Mouse (Mus musculus): ENCODE results near the gene Arg1.

Gene Arg1

GRCm38 (mm10) chr10:24926962-24927720 lies at the start of gene Arg1:
Gene Arg1, minus strand, starts transcription at chr10:24927484.
- no peak for DNase-seq (ENCODE audit: extremely low read depth, low read depth, low spot score)

- no peak for DNase-seq (ENCODE audit: extremely low read depth, low read depth, low spot score)
Measured at GRCm38 (mm10) chr10:24973845-24974514, 46.7 kb upstream of the Arg1 start.

DNA sequence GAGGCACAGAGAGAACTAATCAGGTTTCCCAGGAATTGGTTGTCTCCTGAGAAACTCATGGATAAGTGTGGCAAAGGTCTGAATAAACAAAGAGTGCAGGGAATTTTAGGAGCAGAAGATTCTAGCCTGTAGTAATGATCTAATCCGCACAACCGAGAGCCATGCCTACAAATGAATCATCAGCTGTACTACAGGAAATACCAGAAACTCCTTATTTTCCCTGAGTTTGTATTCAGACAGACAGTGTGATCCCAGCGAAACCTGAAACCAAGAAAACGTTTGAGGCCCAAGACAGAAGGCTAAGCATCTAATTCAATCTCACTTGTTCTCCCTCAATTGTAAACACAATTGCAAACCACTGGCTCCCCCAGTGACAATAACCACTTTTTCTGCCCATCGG lies 46.1 kb upstream of the Arg1 start:
- DNase-seq (ENCODE audit: extremely low read depth, low read depth, low spot score): no peak

- DNase-seq (ENCODE audit: extremely low read depth, low read depth, low spot score): no peak
Measured at GRCm38 (mm10) chr10:24972923-24973322, 45.6 kb upstream of the Arg1 start.

DNA sequence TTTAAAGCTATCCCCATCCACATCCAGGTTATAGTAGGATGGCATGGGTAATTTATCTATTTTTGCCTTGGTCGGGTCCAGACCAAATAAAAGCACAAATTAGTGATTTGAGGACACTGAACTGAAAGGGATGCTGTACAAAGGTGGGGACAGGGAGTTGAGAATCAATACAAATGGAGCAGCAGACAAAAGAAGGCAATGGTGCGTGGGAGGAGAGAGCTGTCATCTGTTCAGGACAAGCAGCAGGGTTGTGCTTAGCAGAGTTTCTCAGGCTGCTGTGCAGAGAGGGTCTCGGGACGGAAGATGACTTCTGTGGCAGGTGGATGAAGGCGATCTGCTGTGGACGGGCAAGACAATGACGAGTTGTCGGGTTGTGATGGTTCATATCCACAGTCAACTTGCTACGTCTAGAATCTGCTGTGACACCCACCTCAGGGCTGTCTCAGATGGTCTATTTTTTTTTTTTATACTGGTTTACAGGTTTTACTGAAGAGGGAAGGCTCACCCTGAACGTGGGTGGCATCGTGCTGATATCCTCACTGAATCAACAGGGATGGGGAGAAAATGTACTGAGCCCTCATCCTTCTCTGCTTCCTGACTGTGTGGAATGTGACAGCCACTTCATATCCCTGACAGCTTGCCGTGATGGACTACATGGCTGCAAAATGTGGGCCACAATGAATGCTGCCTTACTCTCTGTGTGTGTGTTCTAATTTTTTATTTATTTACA lies 38.7 kb upstream of the Arg1 start:
- DNase-seq (ENCODE audit: extremely low read depth, low read depth, low spot score): no peak

DNA sequence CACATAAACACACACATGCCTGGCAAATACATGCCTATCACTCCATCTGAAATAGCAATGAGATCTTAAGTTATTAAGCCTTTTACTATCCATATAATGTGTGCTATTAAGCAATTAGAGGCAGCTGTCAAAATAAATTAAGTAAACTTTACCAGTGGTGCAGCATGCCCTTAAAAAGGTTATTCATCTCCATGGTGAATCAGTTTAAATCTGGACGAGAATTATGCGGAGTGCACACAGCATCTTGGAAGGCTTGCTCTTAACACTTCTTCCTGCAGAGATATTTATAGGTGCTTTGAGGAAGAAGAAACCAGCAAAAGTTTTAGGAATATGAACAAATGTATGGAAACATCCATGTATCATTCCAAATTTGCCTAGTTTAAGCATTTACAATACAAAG lies 34.6 kb upstream of the Arg1 start:
- no peak for DNase-seq (ENCODE audit: extremely low read depth, low read depth, low spot score)

GRCm38 (mm10) chr10:24961112-24961511 lies 33.8 kb upstream of the Arg1 start:
- DNase-seq (ENCODE audit: extremely low read depth, low read depth, low spot score): no peak

GRCm38 (mm10) chr10:24959043-24959916 lies 32.0 kb upstream of the Arg1 start:
- DNase-seq (ENCODE audit: extremely low read depth, low read depth, low spot score): no peak

DNA sequence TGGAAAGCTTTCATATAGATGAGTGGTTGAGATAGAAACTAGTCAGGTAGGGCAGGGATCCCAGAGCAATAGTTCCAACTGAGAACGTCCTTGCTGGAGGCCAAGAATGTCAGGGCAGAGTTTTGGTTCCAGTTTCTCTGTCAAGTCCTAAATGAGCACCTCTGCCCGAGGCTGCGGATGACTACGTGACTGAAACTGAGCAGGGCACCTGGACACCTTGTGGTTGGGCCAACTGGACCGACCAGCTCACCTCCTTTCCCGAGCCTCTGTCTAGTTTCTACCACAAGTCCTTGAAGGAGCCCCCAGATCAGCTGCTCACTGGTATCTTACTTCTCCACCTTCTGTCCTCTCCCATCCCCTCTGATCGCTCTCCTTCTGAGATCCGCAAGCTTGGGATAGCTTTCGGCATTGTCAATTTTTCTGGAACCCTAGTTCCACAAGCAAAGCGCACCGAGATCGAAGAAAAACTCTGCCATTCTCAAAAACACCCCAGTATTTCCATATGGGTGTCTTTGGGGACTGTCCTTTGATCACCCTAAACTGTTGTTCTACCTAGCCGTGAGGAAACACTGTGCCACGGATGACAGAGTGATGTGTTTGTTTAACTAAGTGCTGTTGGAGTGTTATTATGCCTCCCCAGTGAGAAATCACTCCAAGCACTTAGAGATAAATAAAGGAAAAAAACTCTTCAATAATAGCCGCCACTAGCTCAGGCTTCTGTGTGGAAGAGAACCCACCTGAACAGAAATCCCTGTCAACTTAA lies 31.2 kb upstream of the Arg1 start:
- peak; percentile 85 for DNase-seq (ENCODE audit: extremely low read depth, low read depth, low spot score)

DNA sequence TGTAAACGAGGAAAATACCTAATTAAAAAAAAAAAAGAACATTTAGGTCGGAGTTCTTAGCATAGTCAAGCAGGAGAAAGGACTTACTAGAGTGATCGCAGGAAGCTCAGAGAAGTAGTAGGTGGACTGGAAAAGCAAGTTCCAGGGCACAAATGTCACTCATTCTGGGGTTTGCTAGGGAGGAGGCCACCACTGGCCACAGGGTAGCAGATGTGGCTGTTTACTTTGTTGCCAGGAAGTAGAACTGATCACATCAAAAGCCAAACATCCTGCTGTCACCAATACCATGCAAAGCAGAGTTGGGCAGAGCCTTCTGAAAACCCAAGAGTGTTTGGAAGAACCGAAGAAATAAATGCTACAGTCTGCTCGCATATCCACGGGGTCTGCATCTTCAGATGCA lies 26.6 kb upstream of the Arg1 start:
- DNase-seq (ENCODE audit: extremely low read depth, low read depth, low spot score): no peak

GRCm38 (mm10) chr10:24952549-24952948 lies 25.3 kb upstream of the Arg1 start:
- no peak for DNase-seq (ENCODE audit: extremely low read depth, low read depth, low spot score)

DNA sequence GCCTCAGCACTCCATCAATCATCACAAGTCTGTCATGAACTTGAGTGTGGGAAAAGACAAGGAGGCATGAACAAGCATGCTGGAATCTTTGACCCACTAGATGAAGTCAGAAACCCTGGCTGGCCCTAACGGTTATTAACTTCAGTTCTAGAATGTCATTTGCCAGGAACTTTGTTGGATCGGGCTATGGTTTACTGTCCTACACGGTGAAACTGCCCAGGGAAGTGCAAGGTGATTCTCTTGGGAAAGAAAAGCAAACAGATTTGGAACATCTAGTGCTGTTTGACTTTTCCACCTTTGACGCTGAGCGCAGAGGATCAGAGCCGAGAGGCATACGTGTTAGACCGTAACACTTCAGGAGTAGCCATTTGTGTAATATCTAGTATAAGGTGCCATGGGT lies 24.3 kb upstream of the Arg1 start:
- peak; percentile 88 for DNase-seq (ENCODE audit: extremely low read depth, low read depth, low spot score)

- DNase-seq (ENCODE audit: extremely low read depth, low read depth, low spot score): no peak
Measured at GRCm38 (mm10) chr10:24950223-24950622, 22.9 kb upstream of the Arg1 start.

GRCm38 (mm10) chr10:24948278-24948677 lies 21.0 kb upstream of the Arg1 start:
- DNase-seq (ENCODE audit: extremely low read depth, low read depth, low spot score): no peak

GRCm38 (mm10) chr10:24947871-24948270 lies 20.6 kb upstream of the Arg1 start:
- DNase-seq (ENCODE audit: extremely low read depth, low read depth, low spot score): no peak

- no peak for DNase-seq (ENCODE audit: extremely low read depth, low read depth, low spot score)
Measured at GRCm38 (mm10) chr10:24930143-24930542, 2.9 kb upstream of the Arg1 start.

- DNase-seq (ENCODE audit: extremely low read depth, low read depth, low spot score): no peak
Measured at GRCm38 (mm10) chr10:24928072-24928471, 788 bp upstream of the Arg1 start.

GRCm38 (mm10) chr10:24926380-24926779 lies 904 bp downstream of the Arg1 start:
- no peak for DNase-seq (ENCODE audit: extremely low read depth, low read depth, low spot score)

GRCm38 (mm10) chr10:24924296-24924695 lies 3.0 kb downstream of the Arg1 start:
- no peak for DNase-seq (ENCODE audit: extremely low read depth, low read depth, low spot score)

DNA sequence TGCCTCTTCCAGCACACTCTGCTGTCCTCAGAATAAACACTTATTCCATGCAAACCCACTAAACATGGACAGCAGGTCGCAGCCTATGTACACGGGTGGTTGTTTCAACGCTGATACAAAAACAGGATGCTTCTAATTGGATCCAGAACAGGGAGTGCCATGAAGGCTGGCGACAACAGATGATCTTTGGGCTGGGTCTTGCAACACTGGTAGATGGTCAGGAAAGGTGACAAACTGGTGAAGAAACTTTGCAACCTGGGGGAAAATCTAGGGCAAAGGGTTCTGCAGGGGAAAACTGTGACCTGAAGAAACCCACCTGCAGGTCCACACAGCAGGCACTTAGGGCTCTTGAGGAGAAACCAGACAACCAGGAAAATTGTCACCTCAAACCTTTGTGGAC lies 4.3 kb downstream of the Arg1 start:
- DNase-seq (ENCODE audit: extremely low read depth, low read depth, low spot score): no peak
